Mouse (Mus musculus) G1E (cell line): ENCODE data around the gene Dnttip1. TPM values are rescaled to one million over a fixed set of nuclear protein-coding genes. Genes with fewer than 3 reads are reported as not detected.

ENCODE experiments used
- ATAC-seq: 2 replicates; pipeline ENCODE4 v1.8.0; 2016; ENCODE audit warnings: mild to moderate bottlenecking; ENCODE audit not compliant: insufficient number of reproducible peaks, poor library complexity, low FRiP score, severe bottlenecking; ENCODE audit errors: extremely low read depth
- DNase-seq: peaks from one replicate; pipeline ENCODE4 v3.0.0; 2012; ENCODE audit warnings: low spot score
- H3K27me3 ChIP-seq: 2 replicates; pipeline ENCODE4 v1.6.1; 2012; ENCODE audit warnings: mild to moderate bottlenecking, low read length, inconsistent platforms; ENCODE audit not compliant: insufficient read depth
- H3K36me3 ChIP-seq: replicated peaks from 2 replicates; pipeline ENCODE3; 2012; ENCODE audit warnings: mild to moderate bottlenecking, inconsistent platforms
- H3K4me1 ChIP-seq: 2 replicates; pipeline ENCODE4 v1.6.1; 2012; ENCODE audit warnings: low read depth, low read length, inconsistent platforms, mixed read lengths; ENCODE audit not compliant: insufficient read depth
- H3K4me3 ChIP-seq: 2 replicates; pipeline ENCODE4 v1.5.1; 2012; ENCODE audit warnings: low read depth, mild to moderate bottlenecking, inconsistent platforms, low read length, moderate library complexity, mixed read lengths
- H3K9me3 ChIP-seq: replicated peaks from 2 replicates; pipeline ENCODE4 v1.6.1; 2012; ENCODE audit warnings: inconsistent platforms
- CTCF ChIP-seq: IDR thresholded peaks from 2 replicates; pipeline ENCODE4 v1.5.1; 2012; ENCODE audit warnings: low read depth, low read length, inconsistent platforms, mixed read lengths
- GATA1 ChIP-seq: IDR thresholded peaks from 2 replicates; pipeline ENCODE4 v1.6.1; 2012; ENCODE audit warnings: borderline replicate concordance, low read length, inconsistent platforms, mixed read lengths
- GATA2 ChIP-seq: IDR thresholded peaks from 2 replicates; pipeline ENCODE4 v1.6.1; 2012; ENCODE audit warnings: low read depth, low read length, inconsistent platforms, borderline replicate concordance
- POLR2AphosphoS5 ChIP-seq: IDR thresholded peaks from 2 replicates; pipeline ENCODE4 v1.6.1; 2012; ENCODE audit warnings: low read depth, low read length, inconsistent platforms; ENCODE audit not compliant: insufficient replicate concordance
- TAL1 ChIP-seq: conservative IDR thresholded peaks from 2 replicates; pipeline ENCODE4 v1.6.1; 2012; ENCODE audit warnings: low read depth, low read length, inconsistent platforms, mixed read lengths
- polyA plus RNA-seq: library from polyadenylated mRNA; stranded (reverse); fragments of >175 nt; gene quantifications from 2 replicates; pipeline ENCODE4 v1.2.3, GENCODE M21; 2012
- total RNA-seq, 2 experiments: library from RNA; stranded (forward) in 1 of 2; stranded (reverse) in 1 of 2; fragments of 200-1000 nt in 1 of 2; fragments of >200 nt in 1 of 2; fragmentation: Nextera tagmentation in 1 of 2; gene quantifications; 2 replicates each; pipeline ENCODE4 v1.2.3; 2014 to 2017

Gene Dnttip1
- total and polyA plus RNA-seq, 3 experiments: 23.8 to 122 (median 86.2) TPM

DNA sequence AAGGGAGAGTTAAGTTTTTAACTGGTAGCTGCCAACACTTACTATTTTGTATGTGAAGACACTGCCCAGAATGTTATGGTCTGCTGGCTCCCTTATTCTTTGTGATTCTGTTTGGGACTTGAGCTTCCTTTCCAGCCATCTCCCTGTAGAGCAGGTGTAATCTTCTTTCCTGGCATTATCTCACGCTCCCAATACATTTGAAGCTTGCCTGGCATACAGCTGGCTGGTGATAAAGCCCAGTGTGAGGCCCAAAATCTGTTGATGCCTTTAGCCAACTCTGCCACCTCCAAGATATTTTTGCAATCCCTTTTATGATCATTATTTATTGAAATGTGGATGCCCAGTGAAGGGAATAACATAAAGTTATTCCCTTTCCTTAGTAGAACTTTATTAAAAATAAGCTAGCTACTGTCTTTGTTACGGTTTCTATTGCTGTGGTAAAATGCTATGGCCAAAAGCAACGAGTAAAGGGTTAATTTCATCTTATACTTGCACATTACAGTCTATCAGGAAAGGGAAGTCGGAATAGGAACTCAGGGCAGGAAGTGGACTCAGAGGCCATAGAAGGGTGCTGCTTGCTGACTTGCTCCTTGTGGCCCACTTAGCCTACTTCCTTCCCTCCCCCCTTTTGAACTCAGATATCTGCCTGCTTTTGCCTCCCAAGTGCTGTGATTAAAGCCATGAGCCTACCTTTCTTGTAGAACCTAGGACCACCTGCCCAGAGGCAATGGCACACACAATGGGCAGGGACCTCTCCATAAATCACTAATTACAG lies 14.5 kb downstream of the Dnttip1 start:
- DNase-seq: no peak
- no peak overlapping the region for H3K4me3 ChIP-seq

DNA sequence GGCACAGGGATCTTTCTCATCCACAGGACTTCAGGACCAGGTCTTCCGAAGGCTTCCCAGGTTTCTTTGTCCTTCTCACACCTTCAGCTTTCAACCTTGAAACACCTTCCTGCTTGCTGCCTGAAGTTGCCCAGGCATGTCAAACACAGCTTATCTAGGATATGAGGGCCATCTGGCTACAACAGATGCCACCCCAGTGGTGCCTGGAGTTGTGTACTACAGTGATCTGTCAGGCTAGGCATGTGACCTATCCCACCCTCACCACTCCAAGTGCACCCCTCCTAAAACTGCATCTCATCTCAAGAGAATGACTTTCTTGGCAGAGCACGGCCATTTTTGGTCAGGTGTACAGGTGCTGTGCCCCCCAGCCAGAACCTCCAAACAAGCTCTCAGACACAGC lies 15.7 kb downstream of the Dnttip1 start:
- TF ChIP-seq GATA2 (no peak), GATA1 (no peak), TAL1 (no peak), CTCF (no peak), POLR2AphosphoS5 (no peak)
- DNase-seq: no peak
- H3K4me1 ChIP-seq: peaks cover 30% of the 10 kb centered on the region
- H3K4me3 ChIP-seq: no peak overlapping the region
- no peaks in the 10 kb centered on the region for H3K9me3 ChIP-seq
- no peak; the same call in 1 of the 2 replicates for ATAC-seq
- peaks cover 95% of the 10 kb centered on the region for H3K36me3 ChIP-seq
- H3K27me3 ChIP-seq: no peaks in the 10 kb centered on the region

More for the DNA sequence above, 14.5 kb downstream of the Dnttip1 start:
- peaks cover 95% of the 10 kb centered on the region for H3K36me3 ChIP-seq
- H3K4me1 ChIP-seq: peaks cover 33% of the 10 kb centered on the region
- no peaks in the 10 kb centered on the region for H3K9me3 ChIP-seq
- H3K27me3 ChIP-seq: no peaks in the 10 kb centered on the region
- TF ChIP-seq CTCF (no peak), POLR2AphosphoS5 (no peak), GATA1 (no peak), GATA2 (no peak), TAL1 (no peak)
- ATAC-seq: no peak

DNA sequence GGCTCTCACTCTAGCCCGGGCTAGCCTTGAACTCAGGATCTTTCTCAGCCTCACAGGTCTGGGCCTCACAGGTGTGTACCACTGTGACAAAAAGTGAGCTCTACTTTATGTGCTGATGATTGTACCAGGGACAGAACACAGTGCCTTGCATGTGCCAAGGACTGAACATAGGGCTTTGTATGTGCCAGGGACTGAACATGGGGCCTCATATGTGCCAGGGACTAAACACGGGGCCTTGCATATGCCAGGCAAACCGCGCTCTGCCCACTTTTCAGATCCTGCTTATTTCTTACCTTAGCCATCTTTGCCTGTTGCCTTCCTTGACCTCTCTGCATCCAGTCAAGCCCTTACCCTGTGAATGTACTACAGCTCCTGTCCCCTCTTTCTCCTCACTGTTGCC lies 16.2 kb downstream of the Dnttip1 start:
- no peak for ATAC-seq

GRCm38 (mm10) chr2:164762593-164762992 lies 16.8 kb downstream of the Dnttip1 start:
- no peak for TF ChIP-seq TAL1
- no peak for TF ChIP-seq GATA2
- no peak for TF ChIP-seq POLR2AphosphoS5
- TF ChIP-seq CTCF: no peak
- no peak for TF ChIP-seq GATA1
- ATAC-seq (no peak), DNase-seq (no peak)
- no peak overlapping the region for H3K4me3 ChIP-seq
- H3K36me3 ChIP-seq: peaks cover 95% of the 10 kb centered on the region
- H3K9me3 ChIP-seq: no peaks in the 10 kb centered on the region
- no peaks in the 10 kb centered on the region for H3K27me3 ChIP-seq
- H3K4me1 ChIP-seq: peaks cover 31% of the 10 kb centered on the region

More for the DNA sequence above, 16.2 kb downstream of the Dnttip1 start:
- DNase-seq: no peak
- TF ChIP-seq TAL1 (no peak), CTCF (no peak), GATA2 (no peak), GATA1 (no peak), POLR2AphosphoS5 (no peak)
- Histone ChIP-seq H3K4me1 (peaks cover 30% of the 10 kb centered on the region), H3K9me3 (no peaks in the 10 kb centered on the region), H3K36me3 (peaks cover 95% of the 10 kb centered on the region), H3K27me3 (no peaks in the 10 kb centered on the region), H3K4me3 (no peak overlapping the region)

GRCm38 (mm10) chr2:164765841-164766240 lies 20.1 kb downstream of the Dnttip1 start:
- ATAC-seq (no peak), DNase-seq (no peak)
- H3K4me1 ChIP-seq: peaks cover 35% of the 10 kb centered on the region
- no peaks in the 10 kb centered on the region for H3K9me3 ChIP-seq
- no peaks in the 10 kb centered on the region for H3K27me3 ChIP-seq
- no peak overlapping the region for H3K4me3 ChIP-seq
- TF ChIP-seq GATA2 (no peak), GATA1 (no peak), CTCF (no peak), POLR2AphosphoS5 (no peak), TAL1 (no peak)
- peaks cover 77% of the 10 kb centered on the region for H3K36me3 ChIP-seq

- H3K36me3 ChIP-seq: peaks cover 75% of the 10 kb centered on the region
- H3K27me3 ChIP-seq: no peaks in the 10 kb centered on the region
- H3K9me3 ChIP-seq: no peaks in the 10 kb centered on the region
- DNase-seq (no peak), ATAC-seq (no peak)
- no peak overlapping the region for H3K4me3 ChIP-seq
- TF ChIP-seq CTCF (no peak), GATA2 (no peak), GATA1 (no peak), TAL1 (no peak), POLR2AphosphoS5 (no peak)
- H3K4me1 ChIP-seq: peaks cover 44% of the 10 kb centered on the region
Measured at GRCm38 (mm10) chr2:164767812-164768540, 22.2 kb downstream of the Dnttip1 start.
